ENCODE assay signal across 10 mouse cellular contexts in the genomic region with DNA sequence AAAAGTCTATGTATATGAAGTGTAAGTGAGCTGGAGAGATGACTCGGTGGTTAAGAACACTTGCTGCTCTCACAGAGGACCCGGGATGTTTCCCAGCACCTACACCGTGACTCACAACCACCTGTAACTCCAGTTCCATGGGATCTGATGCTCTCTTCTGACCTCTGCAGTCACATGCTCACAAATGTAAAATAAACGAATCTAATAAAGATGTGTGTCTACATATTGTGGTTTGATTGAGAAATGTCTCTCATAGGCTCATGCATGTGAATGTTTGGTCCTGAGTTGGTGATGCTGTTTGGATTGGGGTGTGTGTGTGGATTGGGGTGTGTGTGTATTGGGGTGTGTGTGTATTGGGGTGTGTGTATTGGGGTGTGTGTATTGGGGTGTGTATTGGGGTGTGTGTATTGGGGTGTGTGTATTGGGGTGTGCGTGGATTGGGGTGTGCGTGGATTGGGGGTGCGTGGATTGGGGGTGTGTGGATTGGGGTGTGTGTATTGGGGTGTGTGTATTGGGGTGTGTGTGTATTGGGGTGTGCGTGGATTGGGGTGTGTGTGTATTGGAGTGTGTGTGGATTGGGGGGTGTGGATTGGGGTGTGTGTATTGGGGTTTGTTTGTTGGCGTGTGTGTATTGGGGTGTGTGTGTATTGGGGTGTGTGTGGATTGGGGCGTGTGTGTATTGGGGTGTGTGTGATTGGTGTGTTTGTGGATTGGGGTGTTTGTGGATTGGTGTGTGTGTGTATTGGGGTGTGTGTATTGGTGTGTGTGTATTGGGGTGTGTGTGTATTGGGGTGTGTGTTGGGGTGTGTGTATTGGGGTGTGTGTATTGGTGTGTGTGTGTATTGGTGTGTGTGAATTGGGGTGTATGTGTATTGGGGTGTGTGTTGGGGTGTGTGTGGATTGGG. TPM values are rescaled to one million over a fixed set of nuclear protein-coding genes. Genes with fewer than 3 reads are reported as not detected.
DNase-seq lines count a peak whose midpoint lies in the region; ATAC-seq and TF ChIP-seq lines count a peak whose summit lies in the region.
"Had no signal": no experiment of that assay in that cellular context is flagged by ENCODE, and none has a peak within 500 bp of the region (broad histone marks: within the 10 kb centered on the region; RNA-seq: fewer than 3 reads in every experiment).

No protein-coding gene starts in this region.

- no peaks in the 10 kb centered on the region for H3K9me3 ChIP-seq in lung, postnatal 0 days (ENCODE audit: low read length)
- no peaks in the 10 kb centered on the region for H3K9me3 ChIP-seq in intestine, postnatal 0 days (ENCODE audit: control insufficient read depth)
- H3K9me3 ChIP-seq in stomach, embryonic 16.5 days (replicated peaks; ENCODE audit: control insufficient read depth, low read length): no peaks in the 10 kb centered on the region
- H3K9me3 ChIP-seq: liver, embryonic 15.5 days had no signal

- no peak for DNase-seq in cerebellum, postnatal 4 days (ENCODE audit: low spot score in 2 of 2)
- DNase-seq in lung, postnatal 0 days (ENCODE audit: low spot score): no peak
- DNase-seq in lung, postnatal 36 days: no peak
- no peak for DNase-seq in cerebellum, postnatal 25 days
- DNase-seq in gastrocnemius, postnatal 25 days: no peak
- DNase-seq: heart, postnatal 10 days had no signal

- no peak for TF ChIP-seq CTCF in lung, postnatal 0 days (IDR thresholded peaks at IDR 0.05)
- TF ChIP-seq CTCF in intestine, postnatal 0 days (IDR thresholded peaks at IDR 0.05; ENCODE audit: low read depth): no peak

- TF ChIP-seq EP300 in lung, postnatal 0 days (IDR thresholded peaks at IDR 0.05): no peak

- H3K27me3 ChIP-seq in lung, postnatal 0 days (replicated peaks; ENCODE audit: insufficient read depth, low read length): no peaks in the 10 kb centered on the region
- H3K27me3 ChIP-seq in intestine, postnatal 0 days (replicated peaks; ENCODE audit: control insufficient read depth, insufficient read depth, low read length): no peaks in the 10 kb centered on the region
- no peaks in the 10 kb centered on the region for H3K27me3 ChIP-seq in stomach, embryonic 16.5 days (ENCODE audit: control insufficient read depth, insufficient read depth, low read length)
- H3K27me3 ChIP-seq: liver, embryonic 15.5 days had no signal

- no peak overlapping the region for H3K4me2 ChIP-seq in lung, postnatal 0 days (replicated peaks; ENCODE audit: low read depth, low read length)
- H3K4me2 ChIP-seq in intestine, postnatal 0 days (replicated peaks; ENCODE audit: low read depth): no peak overlapping the region
- no peak overlapping the region for H3K4me2 ChIP-seq in stomach, embryonic 16.5 days (ENCODE audit: low read depth, low read length)
- H3K4me2 ChIP-seq: liver, embryonic 15.5 days had no signal

- H3K4me1 ChIP-seq in lung, postnatal 0 days (ENCODE audit: insufficient read depth, low read depth, low read length): no peaks in the 10 kb centered on the region
- H3K4me1 ChIP-seq in intestine, postnatal 0 days (replicated peaks; ENCODE audit: control insufficient read depth, insufficient read depth, low read length): no peaks in the 10 kb centered on the region
- H3K4me1 ChIP-seq in stomach, embryonic 16.5 days (ENCODE audit: control insufficient read depth, insufficient read depth, low read length): no peaks in the 10 kb centered on the region
- H3K4me1 ChIP-seq: liver, embryonic 15.5 days had no signal

- 66% methylated on average over 10 of the region's 10 CpGs for WGBS in lung, postnatal 0 days
- 69% methylated on average over 10 of the region's 10 CpGs for WGBS in intestine, postnatal 0 days
- whole genome bisulfite sequencing in stomach, embryonic 16.5 days: 61% methylated on average over 10 of the region's 10 CpGs

- H3K27ac ChIP-seq in lung, postnatal 0 days (ENCODE audit: low read length): no peak overlapping the region
- H3K27ac ChIP-seq in intestine, postnatal 0 days (ENCODE audit: low read depth, low read length): no peak overlapping the region
- no peak overlapping the region for H3K27ac ChIP-seq in stomach, embryonic 16.5 days (ENCODE audit: low read length)
- H3K27ac ChIP-seq: liver, embryonic 15.5 days had no signal

- ATAC-seq in cerebellum, adult (ENCODE audit: insufficient number of reproducible peaks, low FRiP score, low TSS enrichment): peak; percentile 82
- ATAC-seq in lung, postnatal 0 days: peak; percentile 35; the same call in 1 of the 2 replicates
- ATAC-seq in intestine, postnatal 0 days: 0 out of 2 replicates have a peak, but pooled peaks have one; percentile 45
- peak; percentile 74 for ATAC-seq in stomach, embryonic 16.5 days (ENCODE audit: insufficient read depth, low FRiP score)

- no peak overlapping the region for H3K9ac ChIP-seq in lung, postnatal 0 days (replicated peaks; ENCODE audit: low read depth)
- H3K9ac ChIP-seq in intestine, postnatal 0 days (ENCODE audit: low read depth, low read length): no peak overlapping the region
- H3K9ac ChIP-seq in stomach, embryonic 16.5 days (ENCODE audit: low read length): no peak overlapping the region
- H3K9ac ChIP-seq: liver, embryonic 15.5 days had no signal

- H3K4me3 ChIP-seq in lung, postnatal 0 days (ENCODE audit: low read depth, low read length): no peak overlapping the region
- H3K4me3 ChIP-seq in intestine, postnatal 0 days (ENCODE audit: low read depth, low read length): no peak overlapping the region
- no peak overlapping the region for H3K4me3 ChIP-seq in stomach, embryonic 16.5 days (replicated peaks; ENCODE audit: low read length)
- H3K4me3 ChIP-seq: liver, embryonic 15.5 days had no signal

- no peaks in the 10 kb centered on the region for H3K36me3 ChIP-seq in lung, postnatal 0 days (ENCODE audit: insufficient read depth, low read length)
- no peaks in the 10 kb centered on the region for H3K36me3 ChIP-seq in intestine, postnatal 0 days (ENCODE audit: control insufficient read depth, insufficient read depth)
- H3K36me3 ChIP-seq in stomach, embryonic 16.5 days (ENCODE audit: control insufficient read depth, insufficient read depth, low read length): no peaks in the 10 kb centered on the region
- H3K36me3 ChIP-seq: liver, embryonic 15.5 days had no signal

RNA-seq across cellular contexts. Expression of a gene that starts 46.1 kb away (rescaled TPM):
- polyA plus RNA-seq in lung, postnatal 0 days (2015; fragmentation: Nextera tagmentation; extraction: Ambion mirVana): 21.3 and 24.5 TPM in 2 replicates
- polyA plus RNA-seq in intestine, postnatal 0 days (2015; fragmentation: Nextera tagmentation; extraction: Ambion mirVana): 6.7 and 7.6 TPM in 2 replicates
- polyA plus RNA-seq in stomach, embryonic 16.5 days (2015; fragmentation: Nextera tagmentation; extraction: Ambion mirVana): 8.5 and 11.9 TPM in 2 replicates
- 10 to 100 TPM; 18.6 to 23.0 TPM for total RNA-seq in gastrocnemius, postnatal 25 days (2021)
